Mouse (Mus musculus) stomach, embryonic 14.5 days (tissue): ENCODE results near the gene Elovl5. TPM values are rescaled to one million over a fixed set of nuclear protein-coding genes. Genes with fewer than 3 reads are reported as not detected.

Experiments used
- ATAC-seq: fragments of 200-750 bp; cut with Nextera tagmentation; 2 replicates; pipeline ENCODE4 v1.8.0; 2017; ENCODE audit warnings: low read depth, moderate TSS enrichment; ENCODE audit not compliant: insufficient number of reproducible peaks, insufficient read depth, low FRiP score
- H3K27ac ChIP-seq: fragments of 300-500 bp; sonication (generic); 2 replicates; pipeline ENCODE4 v1.5.1; 2014; ENCODE audit warnings: mild to moderate bottlenecking, low read length, moderate library complexity, mixed read lengths
- H3K27me3 ChIP-seq: fragments of 300-500 bp; sonication (generic); 2 replicates; pipeline ENCODE4 v1.6.1; 2014; ENCODE audit warnings: low read length, control low read depth, mixed read lengths; ENCODE audit not compliant: control insufficient read depth, insufficient read depth
- H3K36me3 ChIP-seq: fragments of 300-500 bp; sonication (generic); 2 replicates; pipeline ENCODE4 v1.6.1; 2014; ENCODE audit warnings: mild to moderate bottlenecking, control low read depth, low read length, moderate library complexity, mixed read lengths; ENCODE audit not compliant: control insufficient read depth, insufficient read depth
- H3K4me1 ChIP-seq: fragments of 300-500 bp; sonication (generic); 2 replicates; pipeline ENCODE4 v1.6.1; 2014; ENCODE audit warnings: low read length, control low read depth, mixed read lengths; ENCODE audit not compliant: control insufficient read depth, insufficient read depth
- H3K4me2 ChIP-seq: fragments of 300-500 bp; sonication (generic); replicated peaks from 2 replicates; pipeline ENCODE4 v1.6.1; 2014; ENCODE audit warnings: low read depth, low read length, control low read depth
- H3K4me3 ChIP-seq: fragments of 300-500 bp; sonication (generic); 2 replicates; pipeline ENCODE4 v1.5.1; 2014; ENCODE audit warnings: low read depth, low read length, control low read depth
- H3K9ac ChIP-seq: fragments of 300-500 bp; sonication (generic); replicated peaks from 2 replicates; pipeline ENCODE4 v1.6.1; 2014; ENCODE audit warnings: low read depth, mild to moderate bottlenecking, control low read depth, low read length, moderate library complexity, mixed read lengths
- H3K9me3 ChIP-seq: fragments of 300-500 bp; sonication (generic); 2 replicates; pipeline ENCODE4 v1.6.1; 2016; ENCODE audit warnings: low read depth, low read length, control low read depth; ENCODE audit not compliant: control insufficient read depth
- WGBS: fragments of 180-500 bp; shearing (Covaris S2); extraction: QIAGEN DNeasy Blood & Tissue Kit; methylation state at CpG from one replicate; pipeline ENCODE4 v1.1.7; 2014; 5-methylcytosine and 5-hydroxymethylcytosine counted together
- polyA plus RNA-seq: library from polyadenylated mRNA; unstranded; fragments of >200 nt; fragmentation: Nextera tagmentation; extraction: Ambion mirVana; gene quantifications from 2 replicates; pipeline ENCODE4 v1.2.1, GENCODE M21; 2014

Gene Elovl5
- polyA plus RNA-seq, 1 experiment from 2014 or later = 89.1 TPM

GRCm38 (mm10) chr9:77923774-77924173, 6.6 kb downstream of the Elovl5 start:
- no peak for ATAC-seq
- H3K27ac ChIP-seq = no peak overlapping the region
- H3K9ac ChIP-seq = no peak overlapping the region
- H3K4me1 ChIP-seq = no peaks in the 10 kb centered on the region; the same call in 1 of the 2 replicates
- no peaks in the 10 kb centered on the region for H3K36me3 ChIP-seq
- H3K4me3 ChIP-seq = no peak overlapping the region
- H3K9me3 ChIP-seq = no peaks in the 10 kb centered on the region
- no peak overlapping the region for H3K4me2 ChIP-seq
- H3K27me3 ChIP-seq = no peaks in the 10 kb centered on the region
- 84% methylated on average over 8 of the region's 8 CpGs for WGBS

- Histone ChIP-seq H3K4me1 (no peaks in the 10 kb centered on the region; the same call in 1 of the 2 replicates), H3K27ac (no peak overlapping the region), H3K4me3 (no peak overlapping the region), H3K4me2 (no peak overlapping the region), H3K9me3 (no peaks in the 10 kb centered on the region), H3K36me3 (no peaks in the 10 kb centered on the region), H3K9ac (no peak overlapping the region), H3K27me3 (no peaks in the 10 kb centered on the region)
- WGBS = 79% methylated on average over 11 of the region's 11 CpGs
- ATAC-seq = no peak
These were observed 7.0 kb downstream of the Elovl5 start for GRCm38 (mm10) chr9:77924199-77924598.

DNA sequence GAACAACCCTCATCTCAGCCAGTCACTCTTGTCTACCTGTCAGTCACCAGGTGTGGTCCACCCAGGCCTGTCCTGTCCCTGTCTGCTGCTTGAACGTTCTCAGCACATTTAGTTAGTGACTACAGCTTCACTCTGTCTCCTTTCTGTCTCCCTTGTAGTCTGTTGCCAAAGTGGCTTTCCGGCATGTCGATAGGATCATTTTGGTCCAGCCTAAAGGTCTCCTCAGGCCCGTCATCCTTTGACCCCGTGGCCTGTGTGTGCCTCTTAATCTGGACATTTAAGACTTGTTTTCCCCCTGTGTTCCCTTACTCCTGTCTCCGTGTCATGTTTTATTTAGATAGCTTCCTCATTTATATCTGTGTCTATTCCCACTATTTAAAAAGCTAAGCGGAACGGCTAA, 9.0 kb downstream of the Elovl5 start:
- no peaks in the 10 kb centered on the region for H3K27me3 ChIP-seq
- no peak overlapping the region for H3K4me2 ChIP-seq
- H3K4me1 ChIP-seq = peaks cover 4% of the 10 kb centered on the region; the same call in 1 of the 2 replicates
- H3K9ac ChIP-seq = no peak overlapping the region
- no peaks in the 10 kb centered on the region for H3K9me3 ChIP-seq
- H3K27ac ChIP-seq = no peak overlapping the region
- no peak overlapping the region for H3K4me3 ChIP-seq
- no peaks in the 10 kb centered on the region for H3K36me3 ChIP-seq
- no peak for ATAC-seq
- 81% methylated on average over 8 of the region's 8 CpGs for WGBS

- H3K4me3 ChIP-seq = no peak overlapping the region
- no peaks in the 10 kb centered on the region for H3K27me3 ChIP-seq
- H3K4me2 ChIP-seq = no peak overlapping the region
- peaks cover 4% of the 10 kb centered on the region; the same call in 1 of the 2 replicates for H3K4me1 ChIP-seq
- ATAC-seq = no peak
- H3K9me3 ChIP-seq = no peaks in the 10 kb centered on the region
- no peak overlapping the region for H3K9ac ChIP-seq
- no peak overlapping the region for H3K27ac ChIP-seq
- 85% methylated on average over 5 of the region's 5 CpGs for WGBS
- H3K36me3 ChIP-seq = no peaks in the 10 kb centered on the region
These were observed 9.7 kb downstream of the Elovl5 start for GRCm38 (mm10) chr9:77926911-77927310.

GRCm38 (mm10) chr9:77927431-77927830, 10.3 kb downstream of the Elovl5 start:
- ATAC-seq = no peak
- Histone ChIP-seq H3K4me3 (no peak overlapping the region), H3K9ac (no peak overlapping the region), H3K27me3 (no peaks in the 10 kb centered on the region), H3K27ac (no peak overlapping the region), H3K36me3 (no peaks in the 10 kb centered on the region), H3K4me1 (peaks cover 4% of the 10 kb centered on the region; the same call in 1 of the 2 replicates), H3K9me3 (no peaks in the 10 kb centered on the region), H3K4me2 (no peak overlapping the region)
- WGBS = 50% methylated on average over 6 of the region's 6 CpGs

DNA sequence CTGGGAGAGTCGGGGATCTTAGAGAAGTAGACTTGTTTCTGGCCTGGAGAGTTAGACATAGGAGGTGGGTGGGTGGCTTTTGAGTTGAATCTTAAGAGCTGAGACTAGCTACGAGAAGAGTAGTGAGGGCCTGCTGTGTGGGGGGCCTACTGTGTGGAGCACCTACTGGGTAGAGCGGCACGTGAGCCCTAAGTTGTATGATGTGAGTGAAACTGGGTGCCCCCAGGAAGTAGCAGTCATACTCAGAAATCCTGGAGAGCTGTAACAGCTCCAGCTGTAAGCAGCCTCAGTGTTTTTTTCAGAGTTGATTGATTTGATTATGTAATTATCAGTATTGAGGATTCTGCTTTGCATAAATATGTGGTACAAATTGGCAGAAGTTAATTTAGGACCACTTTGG, 11.6 kb downstream of the Elovl5 start:
- WGBS = 77% methylated on average over 4 of the region's 4 CpGs
- no peaks in the 10 kb centered on the region for H3K27me3 ChIP-seq
- H3K4me2 ChIP-seq = no peak overlapping the region
- no peak overlapping the region for H3K9ac ChIP-seq
- no peaks in the 10 kb centered on the region for H3K9me3 ChIP-seq
- no peak for ATAC-seq
- H3K4me3 ChIP-seq = no peak overlapping the region
- no peaks in the 10 kb centered on the region for H3K36me3 ChIP-seq
- H3K4me1 ChIP-seq = peaks cover 4% of the 10 kb centered on the region; the same call in 1 of the 2 replicates
- no peak overlapping the region for H3K27ac ChIP-seq

DNA sequence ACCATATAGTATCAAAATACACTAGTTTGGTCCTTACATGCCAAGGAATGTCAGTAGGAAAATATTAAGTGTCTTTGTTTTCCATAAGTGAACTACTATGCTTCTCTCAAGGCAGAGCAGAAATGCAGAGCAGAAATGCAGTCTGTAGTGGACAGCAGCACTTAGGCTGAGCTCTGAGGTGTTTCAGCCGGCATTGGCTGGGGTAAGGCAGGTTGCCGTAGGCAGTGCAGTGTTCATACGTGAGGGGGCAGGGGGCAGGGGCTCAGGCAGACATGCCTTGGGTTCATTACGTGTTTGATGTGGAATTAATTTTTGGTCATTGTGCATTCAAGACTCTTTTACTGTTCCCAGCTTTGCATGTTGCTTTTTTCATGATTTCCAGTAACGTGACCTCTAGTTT, 12.1 kb downstream of the Elovl5 start:
- H3K4me2 ChIP-seq = no peak overlapping the region
- WGBS = 78% methylated on average over 5 of the region's 5 CpGs
- no peaks in the 10 kb centered on the region for H3K36me3 ChIP-seq
- no peak for ATAC-seq
- no peak overlapping the region for H3K4me3 ChIP-seq
- H3K27ac ChIP-seq = no peak overlapping the region
- H3K4me1 ChIP-seq = peaks cover 4% of the 10 kb centered on the region; the same call in 1 of the 2 replicates
- no peaks in the 10 kb centered on the region for H3K27me3 ChIP-seq
- no peak overlapping the region for H3K9ac ChIP-seq
- no peaks in the 10 kb centered on the region for H3K9me3 ChIP-seq

GRCm38 (mm10) chr9:77930036-77930859, 13.1 kb downstream of the Elovl5 start:
- H3K27me3 ChIP-seq = no peaks in the 10 kb centered on the region

More at GRCm38 (mm10) chr9:77930036-77930859, 13.1 kb downstream of the Elovl5 start:
- Histone ChIP-seq H3K4me2 (no peak overlapping the region), H3K9ac (no peak overlapping the region), H3K4me1 (peaks cover 4% of the 10 kb centered on the region; the same call in 1 of the 2 replicates), H3K4me3 (no peak overlapping the region), H3K36me3 (no peaks in the 10 kb centered on the region), H3K27ac (no peak overlapping the region), H3K9me3 (no peaks in the 10 kb centered on the region)
- ATAC-seq = peak; percentile 8; the same call in 1 of the 2 replicates
- WGBS = 71% methylated on average over 10 of the region's 10 CpGs
